36 mouse cellular contexts compared by ENCODE assay signal in the genomic region with DNA sequence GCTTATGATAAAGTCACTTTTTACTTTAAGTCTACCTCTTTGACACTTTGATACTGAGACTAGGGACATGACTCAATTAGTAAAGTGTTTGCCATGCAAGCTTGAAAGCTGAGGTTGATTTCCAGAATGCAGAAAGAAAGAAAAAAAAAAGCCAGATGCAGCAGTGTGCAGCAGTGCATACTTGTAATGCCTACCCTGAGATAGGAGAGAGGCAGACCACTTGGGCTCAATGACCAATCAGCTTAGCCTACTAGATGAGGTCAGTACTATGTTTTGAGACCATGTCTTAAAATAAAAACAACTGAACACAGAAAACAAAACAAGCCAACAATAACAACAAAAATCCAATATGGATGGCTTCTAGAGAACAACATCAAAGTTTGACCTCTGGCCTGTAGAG.
"Had no signal": no experiment of that assay in that cellular context is flagged by ENCODE, and none has a peak within 500 bp of the region (broad histone marks: within the 10 kb centered on the region; RNA-seq: fewer than 3 reads in every experiment).

No protein-coding gene starts in this region.

- H3K4me1 ChIP-seq: heart, embryonic 15.5 days; hindbrain, embryonic 10.5 days; hindbrain, embryonic 12.5 days; hindbrain, embryonic 13.5 days; hindbrain, embryonic 15.5 days; intestine, embryonic 15.5 days; kidney, embryonic 15.5 days had no signal

- DNase-seq: heart, adult 18-20 months; heart, adult 2 months; heart, postnatal 10 days; heart, postnatal 14 days; heart, postnatal 36 days; heart, postnatal 4 days; kidney, adult 11 months; kidney, adult 18-20 months; kidney, adult 2 months; kidney, adult 8-10 months; kidney, adult 9 months; kidney, postnatal 10 days; kidney, postnatal 14 days; kidney, postnatal 25 days; kidney, postnatal 36 days; kidney, postnatal 4 days; layer of hippocampus, adult 9-11 months had no signal

- H3K9me3 ChIP-seq: heart, embryonic 10.5 days; heart, embryonic 12.5 days; heart, embryonic 13.5 days; heart, embryonic 15.5 days; hindbrain, embryonic 10.5 days; hindbrain, embryonic 12.5 days; hindbrain, embryonic 13.5 days; hindbrain, embryonic 15.5 days; intestine, embryonic 15.5 days; kidney, embryonic 15.5 days had no signal

- H3K36me3 ChIP-seq: heart, embryonic 10.5 days; heart, embryonic 12.5 days; heart, embryonic 13.5 days; heart, embryonic 15.5 days; hindbrain, embryonic 10.5 days; hindbrain, embryonic 12.5 days; hindbrain, embryonic 13.5 days; hindbrain, embryonic 15.5 days; intestine, embryonic 15.5 days; kidney, embryonic 15.5 days had no signal

- H3K4me2 ChIP-seq: heart, embryonic 11.5 days; heart, embryonic 12.5 days; heart, embryonic 13.5 days; heart, embryonic 15.5 days; hindbrain, embryonic 12.5 days; hindbrain, embryonic 13.5 days; hindbrain, embryonic 14.5 days; hindbrain, embryonic 15.5 days; intestine, embryonic 15.5 days; kidney, embryonic 15.5 days had no signal

- H3K27ac ChIP-seq: heart, adult 2 months; heart, embryonic 10.5 days; heart, embryonic 13.5 days; heart, embryonic 15.5 days; hindbrain, embryonic 10.5 days; hindbrain, embryonic 12.5 days; hindbrain, embryonic 13.5 days; hindbrain, embryonic 14.5 days; hindbrain, embryonic 15.5 days; hindbrain, postnatal 0 days; intestine, embryonic 15.5 days; kidney, embryonic 15.5 days; kidney, postnatal 0 days; layer of hippocampus, adult 2 months had no signal

- H3K4me3 ChIP-seq: heart, adult 2 months; heart, embryonic 10.5 days; heart, embryonic 12.5 days; heart, embryonic 13.5 days; heart, embryonic 15.5 days; hindbrain, embryonic 10.5 days; hindbrain, embryonic 12.5 days; hindbrain, embryonic 13.5 days; hindbrain, embryonic 15.5 days; intestine, embryonic 15.5 days; kidney, embryonic 15.5 days; layer of hippocampus, adult 2 months had no signal

- H3K27me3 ChIP-seq: heart, embryonic 12.5 days; heart, embryonic 13.5 days; heart, embryonic 15.5 days; hindbrain, embryonic 12.5 days; hindbrain, embryonic 13.5 days; hindbrain, embryonic 15.5 days; intestine, embryonic 15.5 days; kidney, embryonic 15.5 days had no signal

- H3K9ac ChIP-seq: heart, embryonic 12.5 days; heart, embryonic 13.5 days; heart, embryonic 15.5 days; hindbrain, embryonic 12.5 days; hindbrain, embryonic 13.5 days; hindbrain, embryonic 14.5 days; hindbrain, embryonic 15.5 days; intestine, embryonic 15.5 days; kidney, embryonic 15.5 days had no signal

- ATAC-seq: hindbrain, embryonic 16.5 days; hindbrain, postnatal 0 days; inflammation-experienced regulatory T-cells, adult 6 months; intestine, embryonic 15.5 days; intestine, embryonic 16.5 days; intestine, postnatal 0 days had no signal
